Mouse (Mus musculus) heart, embryonic 11.5 days (tissue): Measurements from ENCODE around the gene Larp6. TPM values are rescaled to one million over a fixed set of nuclear protein-coding genes. Genes with fewer than 3 reads are reported as not detected.

Source experiments
- ATAC-seq: fragments of 200-750 bp; cut with Nextera tagmentation; replicated peaks from 2 replicates; pipeline ENCODE4 v1.8.0; 2017; ENCODE audit warnings: moderate library complexity; ENCODE audit not compliant: insufficient number of reproducible peaks, low FRiP score, low TSS enrichment
- H3K27ac ChIP-seq: fragments of 300-500 bp; sonication (generic); 2 replicates; pipeline ENCODE4 v1.5.1; 2014; ENCODE audit warnings: mild to moderate bottlenecking, low read depth, low read length
- H3K27me3 ChIP-seq: fragments of 300-500 bp; sonication (generic); 2 replicates; pipeline ENCODE4 v1.6.1; 2014; ENCODE audit warnings: mild to moderate bottlenecking, low read length, mixed read lengths; ENCODE audit not compliant: control insufficient read depth, insufficient read depth
- H3K36me3 ChIP-seq: fragments of 300-500 bp; sonication (generic); 2 replicates; pipeline ENCODE4 v1.6.1; 2014; ENCODE audit warnings: mild to moderate bottlenecking, low read length, moderate library complexity, mixed read lengths; ENCODE audit not compliant: control insufficient read depth, insufficient read depth
- H3K4me1 ChIP-seq: fragments of 300-500 bp; sonication (generic); 2 replicates; pipeline ENCODE4 v1.6.1; 2014; ENCODE audit warnings: low read length; ENCODE audit not compliant: control insufficient read depth, insufficient read depth
- H3K4me2 ChIP-seq: fragments of 300-500 bp; sonication (generic); 2 replicates; pipeline ENCODE4 v1.6.1; 2014; ENCODE audit warnings: mild to moderate bottlenecking, moderate library complexity
- H3K4me3 ChIP-seq: fragments of 300-500 bp; sonication (generic); 2 replicates; pipeline ENCODE4 v1.5.1; 2014; ENCODE audit warnings: low read depth, low read length
- H3K9ac ChIP-seq: fragments of 300-500 bp; sonication (generic); 2 replicates; pipeline ENCODE4 v1.6.1; 2014; ENCODE audit warnings: mild to moderate bottlenecking, low read depth, low read length, moderate library complexity
- H3K9me3 ChIP-seq: fragments of 300-500 bp; sonication (generic); replicated peaks from 2 replicates; pipeline ENCODE4 v1.6.1; 2016; ENCODE audit warnings: low read length; ENCODE audit not compliant: control insufficient read depth
- WGBS: fragments of 180-500 bp; shearing (Covaris S2); extraction: QIAGEN DNeasy Blood & Tissue Kit; methylation state at CpG from one replicate; pipeline ENCODE4 v1.1.7; 2014; ENCODE audit not compliant: insufficient replicate concordance; 5-methylcytosine and 5-hydroxymethylcytosine counted together
- polyA plus RNA-seq: library from polyadenylated mRNA; unstranded; fragments of >200 nt; fragmentation: Nextera tagmentation; extraction: Ambion mirVana; gene quantifications from 2 replicates; pipeline ENCODE4 v1.2.1, GENCODE M21; 2014

Gene Larp6
- polyA plus RNA-seq, 1 experiment from 2014 or later, result 0.40 TPM

DNA sequence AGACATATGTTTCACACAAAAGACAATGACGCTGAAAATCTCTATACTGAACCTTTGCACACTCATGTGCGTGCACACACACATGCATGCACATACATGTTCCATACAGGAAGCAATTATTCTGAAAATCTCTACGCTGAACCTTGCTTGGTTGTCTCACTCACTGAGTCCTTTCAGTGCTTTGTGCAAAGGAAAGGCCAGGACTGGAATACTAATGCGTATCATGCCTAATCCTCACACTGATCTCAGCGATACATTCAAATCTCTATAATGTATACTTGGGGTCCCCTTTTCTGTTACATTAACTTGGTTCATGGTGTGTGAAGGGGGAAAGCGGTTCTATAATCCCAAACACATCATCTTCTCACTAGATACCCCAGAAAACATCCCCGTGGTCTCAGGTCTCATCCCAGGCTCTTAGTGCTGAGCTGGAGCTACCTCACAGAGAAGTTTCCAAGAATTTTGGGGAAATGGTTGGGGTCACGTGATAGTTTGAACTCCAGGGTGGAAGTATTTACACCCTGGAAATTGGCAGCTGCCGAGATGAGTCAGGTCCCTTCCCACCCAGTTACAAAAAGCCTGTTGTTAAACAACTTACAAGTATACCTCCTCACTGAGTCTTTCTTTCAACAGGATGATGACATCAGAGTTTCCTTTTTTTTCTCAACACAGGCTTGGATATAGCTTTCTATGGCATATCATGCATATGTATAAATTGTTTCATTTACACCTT, 69.4 kb downstream of the Larp6 start:
- H3K4me3 ChIP-seq, result no peak overlapping the region
- no peaks in the 10 kb centered on the region for H3K36me3 ChIP-seq
- no peaks in the 10 kb centered on the region for H3K9me3 ChIP-seq
- H3K27me3 ChIP-seq, result no peaks in the 10 kb centered on the region
- no peaks in the 10 kb centered on the region for H3K4me1 ChIP-seq
- WGBS, result 79% methylated on average over 9 of the region's 9 CpGs
- no peak for ATAC-seq
- H3K9ac ChIP-seq, result no peak overlapping the region
- no peak overlapping the region for H3K27ac ChIP-seq
- H3K4me2 ChIP-seq, result no peak overlapping the region

DNA sequence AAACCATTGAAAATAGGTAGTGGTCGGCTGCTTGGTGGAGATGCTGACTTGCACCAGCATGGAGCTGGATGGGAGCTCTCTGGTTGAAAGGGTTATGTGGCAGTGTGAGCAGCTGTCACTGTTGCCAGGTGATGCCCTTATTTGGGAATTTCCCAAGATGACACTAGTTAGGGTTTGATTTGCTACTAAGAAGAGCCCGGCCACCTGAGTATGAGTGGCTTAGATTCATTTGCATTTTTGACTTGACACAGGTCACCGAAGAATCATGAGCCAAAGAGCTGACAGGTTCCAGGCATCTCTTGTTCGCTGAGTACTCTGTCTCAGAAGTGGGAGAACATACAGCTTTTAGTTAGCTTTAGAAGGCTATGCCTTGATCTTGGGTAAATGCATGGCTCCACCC, 72.3 kb downstream of the Larp6 start:
- H3K9ac ChIP-seq, result no peak overlapping the region
- no peak overlapping the region for H3K4me3 ChIP-seq
- H3K9me3 ChIP-seq, result no peaks in the 10 kb centered on the region
- WGBS, result 59% methylated on average over 4 of the region's 4 CpGs
- H3K27me3 ChIP-seq, result no peaks in the 10 kb centered on the region
- no peak for ATAC-seq
- no peak overlapping the region for H3K4me2 ChIP-seq
- H3K4me1 ChIP-seq, result 0 out of 2 replicates have a peak, but pooled peaks cover 5% of the 10 kb centered on the region
- no peaks in the 10 kb centered on the region for H3K36me3 ChIP-seq
- H3K27ac ChIP-seq, result no peak overlapping the region

DNA sequence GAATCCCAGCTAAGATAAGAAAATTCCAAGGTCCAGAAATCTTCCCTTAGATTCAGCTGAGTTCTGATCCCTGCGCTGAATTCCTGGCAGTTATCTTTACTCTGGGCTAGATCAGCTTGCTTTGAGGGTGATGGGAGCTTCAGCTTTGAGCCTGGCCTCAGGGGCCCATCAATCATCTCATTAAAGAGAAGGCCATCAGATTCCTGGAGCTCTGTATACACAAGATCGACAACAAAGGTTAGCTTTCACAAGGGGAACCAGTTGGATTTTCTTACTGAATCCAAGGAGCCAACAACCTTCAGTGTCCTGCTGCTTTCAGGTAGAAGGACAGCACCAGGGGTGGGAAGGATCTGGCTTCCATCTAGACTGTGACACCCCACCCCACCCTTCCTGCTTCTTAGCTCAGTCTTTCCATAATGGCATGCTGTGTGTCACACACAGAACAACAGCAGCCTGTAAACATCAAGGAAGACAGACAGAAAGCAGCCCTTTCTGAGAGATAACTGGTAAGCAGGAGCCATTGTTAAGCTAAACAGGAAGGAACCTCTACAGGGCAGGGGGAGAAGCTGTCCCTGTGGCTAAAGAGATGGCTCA, 74.8 kb downstream of the Larp6 start:
- Histone ChIP-seq H3K36me3 (no peaks in the 10 kb centered on the region), H3K4me3 (no peak overlapping the region), H3K9me3 (no peaks in the 10 kb centered on the region), H3K4me2 (no peak overlapping the region), H3K27me3 (no peaks in the 10 kb centered on the region), H3K4me1 (peaks cover 12% of the 10 kb centered on the region), H3K9ac (no peak overlapping the region), H3K27ac (no peak overlapping the region)
- 9% methylated on average over 2 of the region's 2 CpGs for WGBS
- ATAC-seq, result no peak

Other genes starting within 250 kb of the Larp6 start
- gene Thsd4, start 190.9 kb upstream of the Larp6 start, polyA plus RNA-seq, result 10.6 and 14.6 TPM in 2 replicates
- gene Lrrc49, start 24.8 kb upstream of the Larp6 start, polyA plus RNA-seq, result 9.3 and 10.3 TPM in 2 replicates
- gene Uaca, start 81.6 kb downstream of the Larp6 start, polyA plus RNA-seq, result 19.2 and 26.8 TPM in 2 replicates